Mouse (Mus musculus) thymus, adult 2 months (tissue): ENCODE results near the gene Phf23.

Source experiments
- CTCF ChIP-seq: fragments of 200-500 bp; IDR thresholded peaks from 2 replicates; pipeline ENCODE4 v1.5.1; 2012; ENCODE audit warnings: mild to moderate bottlenecking, control low read depth, low read length, moderate library complexity, borderline replicate concordance; ENCODE audit not compliant: control insufficient read depth, poor library complexity, insufficient read depth; ENCODE audit errors: extremely low read depth
- POLR2A ChIP-seq: fragments of 200-500 bp; IDR thresholded peaks from 2 replicates; pipeline ENCODE4 v1.6.1; 2012; ENCODE audit warnings: mild to moderate bottlenecking, low read length, control low read depth, moderate library complexity; ENCODE audit not compliant: control insufficient read depth, poor library complexity, insufficient read depth; ENCODE audit errors: extremely low read depth

DNA sequence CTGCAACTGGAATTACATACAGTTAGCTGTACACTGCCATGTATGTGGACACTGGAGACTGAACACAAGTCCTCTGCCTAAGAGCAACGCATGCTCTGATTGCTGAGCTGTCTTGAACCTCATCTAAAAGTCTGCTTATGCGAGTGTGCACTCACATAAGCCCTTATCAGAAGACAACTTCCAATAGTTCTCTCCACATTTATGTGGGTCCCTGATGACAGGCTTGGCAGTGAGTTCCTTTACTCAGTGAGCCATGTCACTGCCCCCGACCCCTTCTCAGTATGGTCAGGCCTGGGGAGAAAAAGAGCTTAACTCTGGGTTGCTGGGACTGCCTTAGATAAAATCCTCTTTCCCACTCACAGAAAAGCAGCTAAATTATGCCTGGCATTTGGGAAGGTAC is 21.1 kb downstream of the Phf23 start, which contains the start of gene Dlg4:
- TF ChIP-seq POLR2A, result no peak
- no peak for TF ChIP-seq CTCF
